Mouse (Mus musculus) gastrocnemius, postnatal 4 days (tissue): ENCODE measurements at regions not wholly inside any gene's neighbourhood (a gene's known extent, or its start where the extent isn't known, plus 50 kb on each side); places are given as distances from the start of the nearest gene placed in this dataset.
A peak's percentile ranks its signal among the peaks of the same experiment; 100 is the strongest.

Experiments
- DNase-seq, 2 experiments: peaks; one replicate each; pipeline ENCODE4 v3.0.0; 2021 to 2022; ENCODE audit warnings: low spot score in 2 of 2, mixed read lengths in 2 of 2

DNA sequence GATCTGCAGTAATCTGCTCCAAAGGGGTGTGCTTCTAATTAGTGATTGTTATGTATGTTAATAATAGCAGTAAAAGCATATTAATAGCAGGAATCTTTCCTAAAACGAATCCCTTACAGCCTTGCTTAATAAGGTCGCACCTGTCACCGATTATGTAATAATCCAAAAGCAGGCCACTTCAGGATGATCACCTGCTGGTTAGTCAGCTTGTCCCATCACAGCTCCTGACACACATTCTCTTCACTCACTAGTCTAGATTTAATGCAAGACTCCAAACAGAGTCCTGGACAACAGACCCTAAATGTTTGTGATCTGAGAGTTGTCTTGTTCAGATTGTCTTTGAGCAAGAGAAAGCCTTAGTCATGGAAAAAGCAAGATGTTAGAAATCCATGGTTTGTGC lies 85.2 kb upstream of the Kctd3 start:
- DNase-seq = no peak

DNA sequence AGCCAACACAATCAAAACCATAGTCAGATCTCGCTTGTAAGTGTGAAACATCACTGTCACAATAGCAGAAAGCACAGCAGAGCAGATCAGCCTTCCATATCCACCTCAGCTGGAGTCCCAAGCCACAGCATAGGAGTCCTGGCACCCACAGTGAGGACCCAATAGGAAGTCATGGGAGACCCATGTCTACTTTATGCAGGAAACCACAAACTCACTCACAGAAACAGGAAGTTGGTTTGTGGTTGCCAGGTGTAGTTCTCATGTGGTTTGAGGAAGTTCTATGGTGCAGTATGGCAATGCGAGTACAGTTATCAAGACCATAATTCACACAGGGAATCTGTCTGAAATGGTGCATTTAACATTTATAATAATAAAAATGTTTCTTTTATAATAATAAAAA lies 77.6 kb upstream of the Kctd3 start:
- DNase-seq = no peak

DNA sequence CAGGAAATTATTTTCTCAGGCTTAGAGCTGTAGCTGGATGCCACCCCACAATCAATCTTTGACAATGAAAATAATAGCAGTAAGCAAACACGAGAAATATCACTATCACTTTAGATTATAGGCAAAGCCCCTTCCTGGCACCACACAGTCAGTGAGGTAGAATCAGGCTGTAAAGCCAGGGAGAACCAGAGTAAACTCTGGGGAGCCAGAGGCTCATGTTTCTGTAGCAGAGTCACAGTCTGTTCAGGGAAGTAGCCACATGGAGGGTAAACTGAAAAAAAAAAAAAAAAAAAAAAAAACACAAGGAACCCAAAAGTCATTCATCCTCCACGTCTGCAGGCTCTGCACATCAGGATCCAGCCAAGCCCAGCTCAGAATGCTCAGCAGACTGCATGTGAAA lies 73.6 kb upstream of the Kctd3 start:
- DNase-seq = no peak

DNA sequence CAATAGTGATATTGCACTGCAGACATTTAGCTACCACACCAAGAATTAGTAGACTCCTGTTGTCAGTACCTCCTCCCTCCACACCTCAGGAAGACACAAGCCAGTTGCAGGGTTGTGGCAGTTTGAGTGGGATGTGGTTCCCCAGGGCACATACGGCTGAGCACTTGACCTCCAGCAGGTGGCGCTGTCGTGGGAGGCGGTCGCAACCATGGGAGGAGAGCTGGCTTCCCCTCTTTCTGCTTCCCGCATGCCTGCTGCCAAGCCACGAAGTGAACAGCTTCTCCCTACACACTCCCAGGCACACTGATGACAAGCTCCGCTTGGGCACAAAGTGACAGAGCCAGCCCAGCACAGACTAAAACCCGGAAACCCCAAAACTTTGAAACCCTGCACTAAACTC lies 73.2 kb upstream of the Kctd3 start:
- DNase-seq = peak; percentile 29 to 66

DNA sequence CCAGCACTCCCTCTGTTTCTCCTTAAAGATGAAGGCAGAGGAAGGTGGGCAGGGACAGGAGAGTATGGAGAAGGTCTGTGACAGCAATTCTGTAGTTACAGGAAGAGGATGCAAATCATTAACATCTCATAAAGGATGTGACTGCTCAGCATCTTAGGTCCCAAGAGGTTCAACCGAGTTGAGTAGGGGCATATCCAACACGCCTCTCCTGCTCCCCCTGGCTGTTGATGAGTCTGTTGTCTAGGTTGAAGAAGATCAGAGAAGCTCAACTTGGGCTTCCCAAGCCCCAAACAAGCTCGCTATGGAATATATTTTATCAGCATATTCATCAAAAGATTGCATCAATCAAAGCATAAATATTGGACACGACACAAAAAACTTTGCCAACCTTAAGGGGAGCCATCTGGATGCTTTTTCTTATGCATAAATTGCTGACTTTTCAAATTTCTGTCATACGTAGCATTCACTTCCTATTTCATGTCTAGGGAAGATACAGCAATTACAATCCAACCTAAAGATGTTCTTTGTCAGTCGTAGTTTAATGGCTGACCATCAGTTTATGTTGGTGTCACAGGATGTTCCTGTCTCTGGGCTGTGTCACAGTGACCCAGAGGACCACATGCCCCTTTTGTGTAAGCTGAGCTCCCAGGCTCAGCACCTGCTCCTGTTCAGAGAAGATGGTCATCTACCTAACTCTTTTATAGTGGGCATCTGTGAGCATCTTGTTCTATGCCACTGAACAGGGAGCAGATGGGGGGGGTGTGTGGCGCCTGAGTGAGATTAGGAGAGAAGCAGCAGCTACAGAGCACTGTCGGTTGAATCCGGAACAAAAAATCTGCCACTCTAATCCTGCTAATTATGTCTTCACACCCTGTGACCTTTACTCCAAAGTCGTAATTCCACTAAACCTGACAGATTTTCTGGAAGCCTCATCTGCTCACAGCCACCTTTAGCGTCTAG lies 72.1 kb upstream of the Kctd3 start:
- DNase-seq = no peak

DNA sequence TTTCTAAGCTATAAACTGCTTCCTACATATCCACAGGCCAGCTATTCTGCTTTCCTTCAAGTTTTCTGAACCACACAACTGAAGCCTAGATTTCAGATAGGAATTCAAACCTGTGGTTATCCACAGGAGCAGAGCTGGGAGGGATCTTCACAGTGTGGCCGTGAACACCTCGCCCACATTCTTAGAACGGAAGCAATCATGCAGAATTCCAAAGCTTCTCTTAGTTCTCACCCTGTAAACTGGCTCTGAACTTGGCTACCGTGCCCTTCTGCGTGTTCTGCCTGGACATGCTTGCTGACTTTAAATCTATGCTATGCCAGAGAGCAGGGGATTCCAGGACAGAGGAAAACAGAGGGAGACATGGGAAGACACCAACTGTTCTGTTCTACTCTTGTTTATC lies 70.2 kb upstream of the Kctd3 start:
- DNase-seq = no peak

DNA sequence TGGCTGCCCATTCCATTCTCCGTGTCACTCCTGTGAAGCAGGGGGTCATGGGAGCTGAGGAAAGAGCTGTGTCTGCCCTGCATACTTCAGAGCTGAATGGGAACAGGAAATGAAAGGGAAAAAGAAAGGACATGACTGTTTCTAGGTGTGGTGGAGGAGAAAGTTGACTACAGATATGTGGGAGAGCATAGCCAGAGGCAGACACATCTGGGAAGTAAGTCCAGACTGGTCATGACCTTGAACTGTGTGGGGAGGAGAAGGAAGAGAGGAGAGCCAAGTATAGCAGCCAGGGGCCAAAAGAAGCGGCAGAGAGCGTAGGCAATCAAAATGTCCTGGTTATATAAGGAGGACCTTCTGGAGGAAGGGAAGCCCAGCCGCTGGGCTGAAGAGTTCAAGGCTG lies 68.6 kb upstream of the Kctd3 start:
- no peak for DNase-seq

DNA sequence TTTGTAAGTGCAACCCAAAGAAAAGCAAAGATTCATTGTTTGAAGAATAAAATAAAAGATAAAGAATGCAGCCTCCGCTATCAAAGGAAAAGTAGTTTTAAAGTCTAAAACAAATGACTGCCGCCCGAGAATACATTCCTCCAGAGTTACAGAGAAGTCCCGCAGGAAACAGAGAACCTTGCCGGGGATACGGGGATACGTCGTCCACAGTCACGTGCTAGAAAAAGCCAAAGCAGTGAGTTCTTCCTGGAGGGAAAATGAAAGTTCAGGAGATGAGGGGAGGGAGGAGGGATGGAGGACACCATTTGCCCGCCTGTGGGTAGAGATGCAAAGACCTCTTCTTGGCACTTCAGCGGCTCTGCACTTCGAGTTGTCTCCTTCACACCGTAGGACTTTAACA lies 68.0 kb upstream of the Kctd3 start:
- no peak for DNase-seq

DNA sequence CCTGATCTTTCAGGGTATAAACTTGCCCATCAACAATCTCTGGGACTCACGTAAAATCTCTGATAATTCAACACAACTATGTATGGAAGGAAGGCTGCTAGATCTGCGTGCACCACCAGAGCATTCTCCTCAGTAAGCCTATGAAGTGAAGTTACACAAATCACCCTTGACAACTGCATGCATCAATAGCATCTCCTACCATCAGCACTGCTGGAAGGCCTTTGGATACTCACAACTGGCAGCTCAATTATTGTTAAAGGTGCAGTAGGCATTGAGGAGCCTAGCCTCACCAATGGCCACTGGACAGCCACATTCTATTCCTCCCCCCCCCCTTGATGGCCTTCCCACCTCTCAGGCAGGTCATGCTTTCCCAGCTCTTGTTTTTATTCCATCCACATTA lies 64.9 kb upstream of the Kctd3 start:
- no peak for DNase-seq

DNA sequence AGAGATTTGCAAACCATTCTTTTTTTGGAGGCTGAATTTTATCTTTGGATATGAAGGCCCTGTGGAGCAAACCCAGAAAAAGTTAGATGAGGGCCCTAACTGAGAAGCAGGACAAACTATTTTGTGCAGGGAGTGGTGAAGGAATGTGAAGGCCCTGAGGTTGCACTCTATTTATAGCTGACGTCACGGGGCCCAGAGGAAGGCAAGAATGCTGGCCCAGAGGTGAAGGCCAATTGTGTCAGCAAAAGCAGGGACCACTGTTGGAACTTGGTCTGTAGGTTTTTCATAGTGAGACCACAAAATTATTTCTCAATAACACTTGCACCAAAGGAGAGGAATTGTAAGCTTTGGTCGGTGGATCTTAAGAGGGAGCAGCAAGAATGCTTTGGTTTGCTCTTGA lies 60.6 kb upstream of the Kctd3 start:
- DNase-seq = no peak

DNA sequence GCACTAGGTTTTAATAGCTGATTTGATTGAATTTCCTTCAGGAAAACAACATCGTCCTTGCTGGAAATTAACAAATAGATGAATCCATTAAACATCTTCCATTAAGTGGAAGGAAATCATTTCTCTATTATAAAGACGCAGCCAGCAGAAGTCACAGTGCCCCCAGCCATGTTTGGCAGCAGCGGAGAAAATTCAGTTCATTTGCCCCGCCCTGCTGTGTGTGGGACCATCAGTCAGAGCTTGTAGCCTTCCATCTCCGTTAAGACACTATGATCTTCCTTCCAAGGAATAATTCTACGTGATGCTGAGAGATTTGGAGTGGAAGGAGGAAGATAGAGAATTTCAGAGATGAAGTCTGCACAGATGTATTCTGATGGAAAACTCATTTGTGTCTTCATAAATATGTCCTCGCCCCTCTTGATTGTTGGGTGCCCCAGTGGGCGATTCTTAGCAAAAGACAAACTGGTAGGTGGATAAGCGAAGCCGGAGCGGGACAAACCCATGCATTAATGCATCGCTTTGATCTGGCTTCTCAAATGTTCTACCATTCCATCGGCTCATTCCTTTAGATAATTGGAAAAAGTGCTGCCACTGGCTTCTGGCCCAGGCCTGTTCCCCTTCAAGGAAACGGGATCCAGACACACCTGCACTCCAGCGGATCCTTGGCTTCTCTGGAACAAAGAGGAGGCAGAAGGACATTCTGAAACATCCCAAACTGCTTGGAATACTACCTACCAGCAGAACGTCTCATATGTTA lies 59.7 kb upstream of the Kctd3 start:
- peak in 1 of 2 experiments; percentile 10 for DNase-seq

DNA sequence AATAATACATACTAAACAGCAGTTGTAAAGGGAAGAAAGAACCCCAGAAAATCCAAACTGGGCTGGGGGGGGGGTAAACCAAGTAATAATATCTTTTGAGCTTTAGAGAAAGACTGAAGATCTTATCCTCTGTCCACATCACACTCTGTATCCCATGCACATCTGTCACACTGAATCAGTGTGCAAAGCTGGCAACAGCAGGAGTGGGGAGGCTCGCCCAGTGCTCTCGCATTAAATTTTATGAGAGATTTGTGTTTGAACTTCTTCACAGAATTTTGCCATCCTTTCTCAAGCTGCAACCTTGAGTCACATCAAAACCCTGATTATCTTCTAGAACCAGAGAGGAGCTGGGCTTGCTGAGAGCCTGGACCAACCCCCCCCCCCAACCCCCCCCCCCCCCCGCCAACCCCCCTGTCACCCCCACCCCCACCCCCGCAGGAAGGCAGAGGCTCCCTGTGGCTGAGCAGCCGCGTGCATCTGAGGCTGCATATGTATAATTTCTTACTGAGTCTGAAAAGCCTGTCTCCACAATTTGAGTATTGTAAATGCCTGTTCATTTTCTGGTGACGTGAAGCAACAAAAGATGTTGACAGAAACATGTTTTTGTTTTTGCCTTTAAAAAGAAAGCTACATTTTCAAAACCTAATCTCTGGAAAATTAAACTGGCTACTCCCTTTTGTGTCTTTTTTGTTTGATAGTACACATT lies 59.0 kb upstream of the Kctd3 start:
- DNase-seq = no peak

DNA sequence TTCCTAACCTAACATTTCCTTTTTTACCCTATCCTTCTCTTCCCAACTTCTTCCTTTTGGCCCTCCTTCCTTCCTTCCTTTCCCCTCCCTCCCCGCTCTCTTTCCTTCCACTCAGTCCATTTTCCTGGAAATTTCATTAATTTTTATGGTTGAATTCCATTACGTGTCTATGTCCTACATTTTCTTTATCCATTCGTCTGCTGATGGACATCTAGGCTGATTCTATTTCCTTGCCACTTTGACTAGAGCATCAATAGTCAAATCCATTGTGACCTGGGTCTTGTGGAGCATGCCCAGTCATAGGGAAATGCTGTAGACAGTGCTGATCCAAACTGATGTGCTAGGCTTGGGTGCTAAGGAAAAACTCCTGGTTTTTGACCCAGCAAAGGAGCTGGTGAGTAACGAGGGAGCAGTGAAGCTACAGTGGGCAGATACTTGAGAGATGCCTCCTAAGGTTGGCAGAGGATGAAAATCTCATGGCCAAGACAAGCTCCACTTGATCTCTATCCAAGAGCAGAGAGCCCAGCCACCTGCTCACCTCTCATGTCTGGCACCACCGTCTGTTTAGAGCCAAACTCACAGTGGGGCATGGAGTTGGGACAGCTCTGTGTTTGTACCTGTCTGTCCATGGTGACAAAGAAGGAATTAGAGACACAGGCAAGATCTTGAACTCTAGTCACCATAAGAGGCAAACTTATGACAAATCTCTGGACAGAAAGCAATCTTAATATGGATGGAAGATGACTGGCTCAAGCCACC lies 57.7 kb upstream of the Kctd3 start:
- no peak for DNase-seq

DNA sequence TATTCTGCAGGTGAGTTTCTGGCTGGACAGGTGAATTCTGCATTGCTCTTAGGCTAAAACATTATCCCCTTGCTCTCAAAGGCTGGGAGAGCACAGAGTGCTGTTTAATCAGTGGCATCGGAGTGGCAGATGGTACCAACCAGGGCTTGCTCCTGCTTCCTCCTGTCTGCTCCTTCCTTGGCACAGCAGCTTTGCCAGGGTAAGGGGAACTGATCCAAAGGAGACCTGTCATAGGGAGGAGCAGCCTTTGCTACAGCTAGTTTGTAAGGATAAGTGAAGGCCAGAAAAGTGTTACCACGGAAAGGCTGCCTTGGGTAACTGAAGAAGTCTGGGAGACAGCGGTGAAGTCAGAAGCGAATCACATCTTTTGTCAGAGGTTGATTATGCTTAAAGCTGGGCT lies 57.0 kb upstream of the Kctd3 start:
- DNase-seq = no peak

DNA sequence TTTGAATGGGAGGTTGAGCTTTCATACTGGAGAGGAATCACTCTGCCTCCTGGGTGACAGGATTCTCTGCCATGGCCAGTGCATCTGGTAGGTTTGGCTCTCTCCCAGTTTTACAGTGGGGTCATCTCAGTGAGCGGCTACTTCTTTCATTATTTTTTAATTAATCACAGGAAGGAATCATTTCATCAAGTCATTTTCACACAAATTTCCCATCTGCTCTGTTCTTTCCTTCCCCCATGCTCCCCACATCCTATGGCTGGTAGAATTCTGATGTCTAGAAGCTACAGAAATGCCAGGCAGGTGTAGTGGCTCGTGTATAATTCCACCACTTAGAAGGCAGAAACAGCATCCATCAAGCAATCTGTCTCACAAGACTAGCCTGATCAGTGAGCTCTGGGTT lies 56.1 kb upstream of the Kctd3 start:
- DNase-seq = no peak

DNA sequence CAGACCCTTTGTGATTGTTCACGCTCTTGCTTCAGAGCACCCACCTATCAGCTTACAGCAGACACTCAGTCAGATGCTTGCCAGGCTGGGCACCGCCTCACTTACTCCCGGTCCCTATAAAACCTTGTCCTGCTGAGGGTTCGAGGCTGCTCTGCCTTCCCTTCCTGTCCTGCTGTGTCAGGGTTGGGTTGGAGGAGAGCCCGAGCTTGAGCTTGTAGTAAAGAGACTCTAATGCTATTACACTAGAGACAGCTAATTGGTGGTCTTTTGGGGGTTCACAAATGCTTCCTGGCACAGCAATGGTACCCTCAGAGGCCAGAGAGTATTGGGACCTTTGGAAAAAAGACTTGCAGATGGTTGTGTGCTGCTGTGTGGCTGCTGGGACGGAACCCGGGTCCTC lies 55.6 kb upstream of the Kctd3 start:
- no peak for DNase-seq
